Mouse (Mus musculus) MEL (cell line): ENCODE measurements around the gene Tedc1.

Experiments used
- CHD1 ChIP-seq: IDR thresholded peaks from 2 replicates; pipeline ENCODE4 v1.6.1; 2012; ENCODE audit warnings: low read depth, mild to moderate bottlenecking, inconsistent platforms, low read length, improper control_type of control experiment
- CHD2 ChIP-seq: IDR thresholded peaks from 2 replicates; pipeline ENCODE4 v1.6.1; 2011; ENCODE audit warnings: low read length, improper control_type of control experiment
- CTCF ChIP-seq, 3 experiments: IDR thresholded peaks in 2 of 3; conservative IDR thresholded peaks in 1 of 3; 2 replicates each; pipeline ENCODE4 v1.5.1; 2011 to 2012; ENCODE audit warnings: low read length in 3 of 3, low read depth in 2 of 3, mild to moderate bottlenecking in 2 of 3, improper control_type of control experiment in 1 of 3, inconsistent platforms in 1 of 3, mixed read lengths in 1 of 3, moderate library complexity in 1 of 3; ENCODE audit not compliant: control insufficient read depth in 1 of 3, insufficient read depth in 1 of 3, poor library complexity in 1 of 3, severe bottlenecking in 1 of 3
- EP300 ChIP-seq, 2 experiments: IDR thresholded peaks; 2 replicates each; pipeline ENCODE4 v1.6.1; 2011; ENCODE audit warnings: improper control_type of control experiment in 2 of 2, low read length in 2 of 2, low read depth in 1 of 2, mild to moderate bottlenecking in 1 of 2
- GATA1 ChIP-seq: IDR thresholded peaks from 2 replicates; pipeline ENCODE4 v1.6.1; 2011; ENCODE audit warnings: low read depth, low read length, improper control_type of control experiment
- HCFC1 ChIP-seq: IDR thresholded peaks from 2 replicates; pipeline ENCODE4 v1.6.1; 2012; ENCODE audit warnings: low read depth, mild to moderate bottlenecking, inconsistent platforms, low read length, improper control_type of control experiment, moderate library complexity
- MAFK ChIP-seq: IDR thresholded peaks from 2 replicates; pipeline ENCODE4 v1.6.1; 2011; ENCODE audit warnings: low read depth, mild to moderate bottlenecking, low read length, improper control_type of control experiment, borderline replicate concordance
- MAX ChIP-seq: IDR thresholded peaks from 2 replicates; pipeline ENCODE4 v1.6.1; 2011; ENCODE audit warnings: low read length, improper control_type of control experiment
- NRF1 ChIP-seq: IDR thresholded peaks from 2 replicates; pipeline ENCODE4 v1.6.1; 2014; ENCODE audit warnings: low read depth, mild to moderate bottlenecking, inconsistent platforms, low read length, improper control_type of control experiment, moderate library complexity; ENCODE audit not compliant: poor library complexity, insufficient read depth, severe bottlenecking
- POLR2A ChIP-seq, 2 experiments: IDR thresholded peaks; 2 replicates each; pipeline ENCODE4 v1.6.1; 2011 to 2012; ENCODE audit warnings: low read length in 2 of 2, mild to moderate bottlenecking in 2 of 2, control low read depth in 1 of 2, improper control_type of control experiment in 1 of 2, low read depth in 1 of 2, moderate library complexity in 1 of 2; ENCODE audit not compliant: control insufficient read depth in 1 of 2, insufficient read depth in 1 of 2, poor library complexity in 1 of 2
- TCF12 ChIP-seq: IDR thresholded peaks from 2 replicates; pipeline ENCODE4 v1.6.1; 2014; ENCODE audit warnings: low read depth, mild to moderate bottlenecking, inconsistent platforms, low read length, improper control_type of control experiment, moderate library complexity
- USF1 ChIP-seq: IDR thresholded peaks from 2 replicates; pipeline ENCODE4 v1.6.1; 2014; ENCODE audit warnings: low read depth, mild to moderate bottlenecking, inconsistent platforms, low read length, improper control_type of control experiment, moderate library complexity
- ZKSCAN1 ChIP-seq: IDR thresholded peaks from 2 replicates; pipeline ENCODE4 v1.6.1; 2012; ENCODE audit warnings: low read depth, mild to moderate bottlenecking, inconsistent platforms, low read length, improper control_type of control experiment, moderate library complexity

- no peak for TF ChIP-seq MAFK
- no peak for TF ChIP-seq POLR2A (IDR thresholded peaks at IDR 0.05; ENCODE audit: control insufficient read depth in 1 of 2, insufficient read depth in 1 of 2, low read depth in 1 of 2, low read length in 2 of 2, poor library complexity in 1 of 2)
- TF ChIP-seq HCFC1 = no peak
- no peak for TF ChIP-seq CHD2
- TF ChIP-seq NRF1 = no peak
- TF ChIP-seq EP300 (IDR thresholded peaks at IDR 0.05; ENCODE audit: low read depth in 1 of 2, low read length in 2 of 2) = peak in 1 of 2 experiments; percentile 55; a peak in 2 of 4 replicates
- no peak for TF ChIP-seq USF1
- no peak for TF ChIP-seq ZKSCAN1
- TF ChIP-seq CHD1 = no peak
- no peak for TF ChIP-seq MAX
- TF ChIP-seq TCF12 = no peak
- TF ChIP-seq CTCF (IDR thresholded peaks at IDR 0.05 in 2 of 3, conservative IDR thresholded peaks at IDR 0.05 in 1 of 3; ENCODE audit: control insufficient read depth in 1 of 3, insufficient read depth in 1 of 3, low read depth in 2 of 3, low read length in 3 of 3, poor library complexity in 1 of 3, severe bottlenecking in 1 of 3) = no peak
- TF ChIP-seq GATA1 = no peak
These were observed 55.6 kb downstream of the Tedc1 start for GRCm38 (mm10) chr12:113211772-113212171.
